Mouse (Mus musculus) heart, adult 18-20 months (tissue): ENCODE measurements at regions not wholly inside any gene's neighbourhood (a gene's known extent, or its start where the extent isn't known, plus 50 kb on each side); places are given as distances from the start of the nearest gene placed in this dataset.

Experiments used
- DNase-seq, 2 experiments: peaks; one replicate each; pipeline ENCODE4 v3.0.0; 2021 to 2022; ENCODE audit warnings: mixed read lengths in 1 of 2

DNA sequence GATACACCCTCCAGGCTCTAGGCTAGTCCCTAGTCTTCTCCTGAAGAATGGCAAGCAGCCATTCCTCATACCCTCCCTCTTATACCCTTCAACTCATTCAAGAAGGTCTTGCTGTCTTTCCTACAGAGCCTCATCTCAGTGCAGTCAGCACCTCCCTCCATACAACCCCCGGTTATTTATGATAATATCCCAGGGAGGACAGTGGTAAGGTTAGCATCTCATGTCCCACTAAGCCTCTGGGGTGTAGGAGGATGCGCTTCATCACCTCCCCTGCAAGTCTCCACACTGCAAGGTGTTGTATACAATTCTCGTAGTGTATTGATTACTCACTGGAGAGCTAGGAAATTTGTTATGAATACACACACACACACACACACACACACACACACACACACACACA, 80.2 kb upstream of the Shisa6 start:
- DNase-seq: no peak

GRCm38 (mm10) chr11:66606646-66607045, 80.9 kb upstream of the Shisa6 start:
- no peak for DNase-seq

DNA sequence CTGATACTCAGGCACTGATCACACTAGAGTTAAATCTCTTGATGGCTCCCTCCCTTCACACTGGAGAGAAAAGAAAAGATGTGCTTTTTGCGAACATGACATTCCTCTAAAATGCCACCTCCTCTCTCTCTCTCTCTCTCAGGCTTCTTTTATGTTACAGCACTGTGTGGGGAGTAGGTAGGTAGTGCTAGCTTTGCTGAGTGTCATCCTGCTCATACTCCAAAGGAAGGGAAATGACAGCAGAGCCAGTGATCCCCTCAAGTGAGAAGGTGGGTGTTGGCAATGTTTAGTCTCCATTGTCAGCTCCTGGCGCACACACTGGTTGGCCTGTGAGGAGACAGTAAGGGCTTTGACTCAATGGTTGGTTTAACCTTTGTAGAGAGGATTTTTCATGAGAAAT, 84.0 kb upstream of the Shisa6 start:
- DNase-seq: no peak

- DNase-seq: peak in 1 of 2 experiments; percentile 7
Measured at GRCm38 (mm10) chr11:66613150-66613549, 87.4 kb upstream of the Shisa6 start.

- DNase-seq: no peak
Measured at GRCm38 (mm10) chr11:66625491-66625890, 99.7 kb upstream of the Shisa6 start.

DNA sequence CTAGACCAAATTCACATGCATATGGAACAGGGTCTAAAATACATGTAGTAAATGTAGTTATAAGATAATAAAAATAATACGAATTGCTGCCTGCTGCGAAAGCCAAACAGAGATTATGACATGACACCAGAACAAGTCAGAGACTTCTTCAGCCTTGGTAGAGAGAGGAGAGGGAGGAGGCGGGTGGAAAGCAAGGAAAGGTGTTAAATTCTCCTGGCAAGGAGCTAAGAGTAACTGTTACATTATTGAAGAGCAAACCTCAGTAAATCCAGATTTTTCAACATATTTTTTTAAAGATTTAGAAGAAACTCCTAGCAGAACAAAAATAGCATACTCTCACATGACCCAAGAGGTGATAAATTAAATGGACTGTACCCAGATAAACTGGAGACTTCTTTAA, 131.0 kb upstream of the Shisa6 start:
- no peak for DNase-seq

DNA sequence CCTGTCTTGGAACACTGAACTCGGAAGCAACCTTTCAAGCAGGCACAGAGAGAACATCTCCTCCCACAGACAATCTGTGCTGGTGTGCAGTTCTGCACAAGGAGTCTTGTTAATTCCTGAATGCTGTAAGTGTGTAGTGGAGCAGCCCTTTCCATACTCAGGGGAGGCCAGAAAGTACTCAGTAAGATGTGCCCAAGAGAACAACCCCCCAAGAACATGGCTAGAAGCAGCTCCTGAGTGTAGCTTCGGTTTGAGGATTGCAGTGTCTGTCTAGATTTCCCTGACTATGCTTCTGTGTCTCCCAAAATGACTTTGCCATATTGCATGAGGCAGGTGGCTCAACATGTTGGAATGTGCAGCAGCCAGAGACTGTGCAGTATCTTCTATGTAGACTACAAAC, 148.8 kb upstream of the Shisa6 start:
- DNase-seq: no peak

GRCm38 (mm10) chr11:66680057-66680621, 154.4 kb upstream of the Shisa6 start:
- no peak for DNase-seq

GRCm38 (mm10) chr11:66681892-66682291, 156.1 kb upstream of the Shisa6 start:
- DNase-seq: no peak

- no peak for DNase-seq
Measured at GRCm38 (mm10) chr11:66684181-66684580, 158.4 kb upstream of the Shisa6 start.

- no peak for DNase-seq
Measured at GRCm38 (mm10) chr11:66694651-66695266, 169.0 kb upstream of the Shisa6 start.

- DNase-seq: no peak
Measured at GRCm38 (mm10) chr11:66696791-66697190, 171.0 kb upstream of the Shisa6 start.

- DNase-seq: no peak
Measured at GRCm38 (mm10) chr11:66745479-66745878, 166.3 kb upstream of the Pirt start.

- no peak for DNase-seq
Measured at GRCm38 (mm10) chr11:66789997-66790396, 121.8 kb upstream of the Pirt start.

DNA sequence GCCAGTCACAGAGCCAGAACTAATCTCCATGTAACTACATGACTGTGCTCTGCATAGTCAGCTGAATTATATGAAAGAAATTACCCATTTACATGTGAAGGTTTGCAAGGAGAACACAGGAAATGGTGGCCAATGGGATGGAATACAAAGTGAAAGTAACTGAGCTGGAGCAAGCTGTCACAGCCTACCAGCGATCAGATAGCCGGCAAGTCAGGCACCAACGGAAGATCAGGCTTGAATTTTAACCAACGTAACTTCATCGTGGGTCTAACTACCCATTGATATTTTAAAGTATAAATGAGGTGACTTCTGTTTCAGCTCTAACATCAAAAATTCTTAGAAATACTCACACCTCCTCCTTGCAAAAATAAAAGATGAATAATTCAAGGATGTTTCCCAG, 104.9 kb upstream of the Pirt start:
- DNase-seq: no peak

GRCm38 (mm10) chr11:66813310-66813709, 98.5 kb upstream of the Pirt start:
- DNase-seq: no peak

DNA sequence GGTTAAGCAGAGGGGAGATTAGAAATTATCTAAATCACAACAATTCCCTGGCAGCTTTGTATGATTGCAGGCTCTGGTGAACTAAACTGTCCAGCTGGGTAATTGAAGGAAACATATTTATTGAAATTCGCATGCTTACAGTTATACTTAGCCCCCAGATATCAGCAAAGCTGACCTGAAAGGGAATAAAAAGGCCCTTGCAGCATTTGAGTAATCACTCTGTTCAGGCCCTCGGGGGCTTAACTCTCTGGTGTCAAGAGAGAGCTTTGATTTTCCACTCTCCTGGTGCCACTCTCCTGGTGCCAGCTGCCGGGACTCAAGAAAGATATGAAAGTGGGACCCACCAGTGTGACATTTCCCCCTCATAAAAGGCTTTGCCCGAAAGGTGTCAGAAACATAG, 98.0 kb upstream of the Pirt start:
- DNase-seq: no peak

GRCm38 (mm10) chr11:66835864-66836263, 75.9 kb upstream of the Pirt start:
- no peak for DNase-seq

DNA sequence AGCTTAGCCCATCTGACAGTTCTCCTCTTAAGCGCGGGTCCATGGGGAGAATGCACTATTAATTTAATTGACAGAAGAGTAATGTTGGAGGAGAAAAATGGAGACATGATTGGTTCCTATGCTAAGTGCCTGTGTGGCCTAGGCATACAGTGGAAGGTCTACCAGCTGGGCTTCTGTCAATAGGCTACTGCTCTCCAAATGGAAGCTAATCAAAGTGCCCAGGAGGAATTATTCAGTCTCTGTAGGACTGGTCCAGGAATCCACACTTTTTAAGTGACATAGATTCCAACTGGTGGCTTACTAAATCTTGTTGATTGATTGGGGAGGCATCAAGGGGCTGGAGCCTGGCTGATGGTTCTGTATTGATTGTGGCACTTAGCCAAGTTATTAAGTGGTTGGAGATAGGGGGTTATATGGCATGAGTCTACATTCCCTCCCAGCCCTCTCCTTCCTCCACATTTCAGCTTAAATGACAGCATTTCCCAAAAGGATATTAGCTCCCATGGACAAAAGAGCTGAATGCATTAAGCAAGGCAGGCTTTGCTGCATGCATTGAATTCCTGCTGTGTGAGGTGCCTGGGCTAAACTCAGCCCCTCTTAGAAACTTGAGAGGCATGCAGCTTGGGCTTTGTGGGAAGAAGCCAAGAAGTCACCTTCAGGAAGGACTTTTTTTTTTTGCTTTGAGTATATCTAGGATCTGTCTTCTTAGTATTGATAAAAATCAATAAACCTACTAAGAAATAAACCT, 75.0 kb upstream of the Pirt start:
- no peak for DNase-seq

DNA sequence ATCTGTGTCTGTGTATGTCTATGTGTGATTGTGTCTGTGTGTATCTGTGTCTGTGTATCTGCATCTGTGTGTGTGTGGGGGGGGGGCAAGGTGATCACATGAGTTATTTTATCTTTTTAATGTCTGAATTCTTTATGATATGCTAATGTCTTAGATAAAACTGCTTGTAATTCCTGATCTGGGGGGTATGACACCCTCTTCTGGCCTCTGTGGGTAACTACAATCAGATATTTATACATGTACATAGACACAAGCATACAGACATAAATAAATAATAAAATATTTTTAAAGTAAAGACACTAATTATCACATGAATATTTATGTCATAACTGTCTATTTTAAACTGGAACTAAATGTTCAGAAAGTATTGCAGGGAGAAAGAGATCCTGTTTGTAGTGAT, 66.5 kb upstream of the Pirt start:
- DNase-seq: no peak

GRCm38 (mm10) chr11:66846043-66846775, 65.6 kb upstream of the Pirt start:
- no peak for DNase-seq
